Mouse (Mus musculus): Measurements from ENCODE around the gene Ttll6. TPM values are rescaled to one million over a fixed set of nuclear protein-coding genes. Genes with fewer than 3 reads are reported as not detected.

Gene Ttll6
- total RNA-seq, 1 experiment from 2014 or later: not detected

DNA sequence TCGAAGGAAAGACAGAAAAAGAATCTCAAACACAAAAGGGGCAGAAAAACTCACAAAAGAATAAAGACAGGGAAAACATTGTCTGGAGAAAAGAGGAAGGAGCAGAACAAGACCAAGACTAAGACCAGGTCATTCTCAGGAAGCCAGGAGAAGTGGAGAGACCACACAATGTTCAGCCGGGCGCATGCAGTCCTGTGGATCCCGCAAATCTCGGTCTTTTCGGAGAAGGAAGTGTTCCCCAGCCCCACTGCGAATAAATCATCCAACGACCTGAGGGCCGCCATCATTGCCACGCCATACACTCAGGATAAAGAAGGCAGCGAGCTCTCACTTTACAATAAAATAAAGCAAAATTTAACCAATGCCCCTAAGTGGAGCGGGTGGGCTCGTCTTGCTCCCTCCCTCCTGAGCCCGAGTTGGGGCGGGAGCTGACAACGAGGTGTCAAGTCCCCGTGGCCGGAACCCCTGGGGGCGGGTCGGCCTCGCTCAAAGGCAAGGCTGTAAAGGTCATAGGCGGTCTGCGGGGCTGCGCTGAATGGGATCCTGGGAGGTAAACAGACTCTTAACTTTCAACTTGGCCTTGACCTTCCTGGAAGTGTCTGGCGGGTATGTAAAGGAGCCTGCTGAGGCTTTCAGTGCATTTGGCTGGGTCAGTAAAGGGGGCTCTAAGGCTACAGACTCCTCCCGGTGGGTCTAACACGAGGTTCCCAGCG lies 56.4 kb downstream of the Ttll6 start:
- no peak for ATAC-seq (replicated peaks; ENCODE audit: insufficient number of reproducible peaks, low FRiP score, low TSS enrichment, poor library complexity, severe bottlenecking)

DNA sequence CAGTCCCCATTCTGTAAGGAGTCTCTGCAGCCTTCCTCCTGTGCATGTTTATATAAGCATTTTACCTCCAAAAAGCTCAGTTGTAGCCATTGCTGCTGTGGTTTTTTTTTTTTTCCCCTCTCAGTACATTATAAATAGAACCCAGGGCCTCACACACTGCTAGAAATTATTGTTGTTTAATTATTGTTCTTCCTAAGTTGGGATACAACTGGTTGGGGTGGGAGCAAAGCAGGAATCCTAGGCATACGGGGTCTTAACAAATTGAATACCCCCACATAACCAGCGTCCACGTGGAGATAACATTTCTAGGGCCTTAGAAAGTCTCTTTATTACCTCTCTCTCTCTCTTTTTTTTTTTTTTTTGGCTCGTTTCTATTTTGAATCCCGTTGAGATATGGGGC lies 57.5 kb downstream of the Ttll6 start:
- no peak for ATAC-seq (replicated peaks; ENCODE audit: insufficient number of reproducible peaks, low FRiP score, low TSS enrichment, poor library complexity, severe bottlenecking)

DNA sequence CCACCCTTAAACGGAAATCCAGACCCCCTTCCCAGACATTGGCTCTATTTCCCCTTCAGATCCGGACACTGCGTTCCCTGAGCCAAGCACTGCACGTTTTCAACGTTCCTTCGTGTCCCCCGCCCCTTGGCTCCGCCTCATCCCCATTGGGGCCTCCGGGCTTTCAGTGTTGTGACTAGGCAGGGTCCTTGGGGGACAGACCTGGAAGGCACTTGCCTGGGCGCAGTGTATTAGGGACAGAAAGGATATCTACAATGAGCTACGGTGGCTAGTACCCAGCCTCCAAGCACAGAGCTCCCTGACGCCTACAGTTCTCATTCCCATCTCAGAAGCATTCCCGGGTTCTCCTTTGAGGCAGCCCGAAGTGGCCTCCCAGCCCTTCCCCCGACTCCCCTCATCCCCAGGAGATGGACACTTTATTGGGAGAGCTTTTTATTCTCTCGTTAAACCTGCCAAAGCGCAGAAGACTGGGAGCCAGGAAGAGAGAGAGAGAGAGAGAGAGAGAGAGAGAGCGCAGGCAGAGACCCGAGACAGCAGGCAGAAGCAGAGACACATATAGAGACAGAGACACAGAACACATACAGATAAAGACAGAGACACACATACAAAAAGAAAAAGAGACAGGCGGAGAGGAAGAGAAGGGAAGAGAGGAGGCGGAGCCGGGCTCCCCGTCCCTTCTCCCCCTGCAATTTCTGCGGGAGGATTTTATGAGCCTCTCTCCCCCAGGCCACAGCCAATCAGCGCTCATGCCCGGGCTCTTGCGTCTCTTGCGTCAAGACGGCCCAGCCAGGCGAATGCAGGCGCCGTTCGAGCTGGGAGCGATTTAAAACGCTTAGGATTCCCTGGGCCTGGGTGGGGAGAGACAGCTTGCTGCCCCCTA lies 60.2 kb downstream of the Ttll6 start, which contains the start of gene Hoxb13:
Gene Hoxb13, plus strand, starts transcription at position 796 of the 880 bp plus-strand sequence.
- no peak for ATAC-seq (replicated peaks; ENCODE audit: insufficient number of reproducible peaks, low FRiP score, low TSS enrichment, poor library complexity, severe bottlenecking)

DNA sequence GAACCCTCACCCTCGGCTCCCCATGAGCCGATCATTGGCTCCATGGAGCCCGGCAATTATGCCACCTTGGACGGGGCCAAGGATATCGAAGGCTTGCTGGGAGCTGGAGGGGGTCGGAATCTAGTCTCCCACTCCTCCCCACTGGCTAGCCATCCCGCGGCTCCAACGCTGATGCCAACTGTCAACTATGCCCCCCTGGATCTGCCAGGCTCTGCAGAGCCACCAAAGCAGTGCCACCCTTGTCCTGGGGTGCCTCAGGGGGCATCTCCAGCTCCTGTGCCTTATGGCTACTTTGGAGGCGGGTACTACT lies 60.8 kb downstream of the Ttll6 start:
- ATAC-seq (replicated peaks; ENCODE audit: insufficient number of reproducible peaks, low FRiP score, low TSS enrichment, poor library complexity, severe bottlenecking): no peak

DNA sequence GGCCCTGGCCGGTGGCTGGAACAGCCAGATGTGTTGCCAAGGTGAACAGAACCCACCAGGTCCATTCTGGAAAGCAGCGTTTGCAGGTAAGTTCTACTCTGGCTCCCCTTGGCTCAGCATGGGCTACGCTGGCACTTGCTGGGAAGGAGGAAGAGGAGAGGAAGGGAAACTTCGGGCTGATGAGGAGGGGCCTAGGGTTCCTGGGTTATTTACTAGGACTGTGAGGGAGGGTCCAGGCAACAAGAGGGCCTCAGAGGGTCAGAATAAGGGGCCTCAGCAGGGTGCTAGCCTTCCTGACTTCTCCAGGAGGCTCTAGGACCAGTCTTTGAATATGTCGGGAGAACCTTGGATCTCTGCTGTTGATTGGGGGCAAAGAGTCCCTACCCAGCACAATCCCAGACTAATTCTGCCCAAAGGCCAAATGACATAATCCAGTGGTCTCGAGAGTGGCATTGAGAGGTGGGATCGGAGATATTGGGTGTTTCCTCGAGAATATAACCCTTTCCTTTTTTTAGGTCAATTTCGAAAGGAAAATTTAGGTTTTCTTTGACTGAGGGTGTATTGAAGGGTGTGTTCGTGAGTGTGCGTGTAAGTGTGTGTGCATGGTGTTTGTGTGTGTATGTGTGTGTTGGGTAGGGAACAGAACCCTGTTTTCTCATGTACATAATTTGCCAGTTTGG lies 61.5 kb downstream of the Ttll6 start:
- ATAC-seq (replicated peaks; ENCODE audit: insufficient number of reproducible peaks, low FRiP score, low TSS enrichment, poor library complexity, severe bottlenecking): no peak

GRCm38 (mm10) chr11:96195769-96196280 lies 62.2 kb downstream of the Ttll6 start:
- no peak for ATAC-seq (replicated peaks; ENCODE audit: insufficient number of reproducible peaks, low FRiP score, low TSS enrichment, poor library complexity, severe bottlenecking)

DNA sequence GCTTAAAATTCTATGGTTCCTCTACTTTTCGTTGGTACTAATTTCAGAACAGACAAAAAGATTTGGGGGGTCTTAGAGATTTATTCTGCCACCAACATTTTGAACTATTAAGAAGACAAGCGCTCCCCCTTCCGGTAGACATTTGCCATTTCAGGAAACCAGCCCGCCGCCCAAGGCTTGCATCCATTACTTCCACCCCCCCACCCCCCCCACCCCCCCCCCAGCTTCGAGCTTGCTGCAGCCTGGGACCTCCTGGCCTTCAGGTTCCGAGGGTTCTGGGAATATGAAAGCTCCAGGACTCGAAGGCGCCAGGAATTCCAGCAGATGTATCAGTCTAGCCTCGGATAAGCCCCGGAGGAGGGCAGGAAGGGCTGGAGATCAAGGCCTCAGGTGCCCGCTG lies 65.1 kb downstream of the Ttll6 start:
- ATAC-seq (replicated peaks; ENCODE audit: insufficient number of reproducible peaks, low FRiP score, low TSS enrichment, poor library complexity, severe bottlenecking): no peak

GRCm38 (mm10) chr11:96199181-96200086 lies 65.8 kb downstream of the Ttll6 start:
- ATAC-seq (replicated peaks; ENCODE audit: insufficient number of reproducible peaks, low FRiP score, low TSS enrichment, poor library complexity, severe bottlenecking): no peak

GRCm38 (mm10) chr11:96200183-96200655 lies 66.6 kb downstream of the Ttll6 start:
- ATAC-seq (replicated peaks; ENCODE audit: insufficient number of reproducible peaks, low FRiP score, low TSS enrichment, poor library complexity, severe bottlenecking): no peak

DNA sequence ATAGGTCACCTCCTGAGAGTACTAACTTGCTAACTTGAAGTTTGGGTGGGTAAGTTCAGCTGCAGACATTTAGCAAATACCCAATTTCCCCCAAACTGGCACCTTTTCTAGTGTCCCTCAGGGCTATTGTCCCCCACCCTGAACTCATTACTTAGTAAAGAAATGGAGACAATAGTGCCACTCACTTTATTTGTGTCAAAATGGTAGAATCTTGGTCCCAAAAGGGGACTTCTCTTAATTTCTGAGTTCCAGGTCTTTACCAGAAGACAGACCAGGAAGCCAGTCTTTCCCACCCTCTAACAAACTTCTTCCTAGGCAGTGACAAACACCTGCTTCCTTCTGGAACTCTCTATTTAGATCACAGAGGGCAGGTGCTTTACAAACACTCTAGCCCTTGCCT lies 68.2 kb downstream of the Ttll6 start:
- ATAC-seq (replicated peaks; ENCODE audit: insufficient number of reproducible peaks, low FRiP score, low TSS enrichment, poor library complexity, severe bottlenecking): no peak

- no peak for ATAC-seq (replicated peaks; ENCODE audit: insufficient number of reproducible peaks, low FRiP score, low TSS enrichment, poor library complexity, severe bottlenecking)
Observed at GRCm38 (mm10) chr11:96202401-96203081, 69.0 kb downstream of the Ttll6 start.

- no peak for ATAC-seq (replicated peaks; ENCODE audit: insufficient number of reproducible peaks, low FRiP score, low TSS enrichment, poor library complexity, severe bottlenecking)
Observed at GRCm38 (mm10) chr11:96203182-96203788, 69.7 kb downstream of the Ttll6 start.

DNA sequence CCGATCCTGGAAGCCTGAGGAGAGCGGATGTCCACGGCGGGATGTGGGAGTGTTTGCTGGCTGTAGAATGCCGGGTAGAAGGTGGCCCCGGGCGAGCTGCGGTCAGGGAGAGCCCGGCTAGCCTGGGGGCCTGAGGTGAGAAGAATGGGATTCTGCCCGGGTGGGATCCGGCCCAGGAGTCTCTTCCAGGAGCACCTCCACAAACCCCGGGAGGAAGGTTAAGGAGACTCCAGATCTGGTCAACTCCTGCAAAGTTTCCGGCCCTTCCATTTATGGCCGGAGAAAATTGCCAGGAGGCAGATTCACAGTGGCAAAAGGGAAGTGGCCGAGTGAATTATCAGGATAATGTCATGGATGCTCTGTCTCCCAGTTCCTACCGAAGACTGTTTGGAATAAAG lies 70.2 kb downstream of the Ttll6 start:
- no peak for ATAC-seq (replicated peaks; ENCODE audit: insufficient number of reproducible peaks, low FRiP score, low TSS enrichment, poor library complexity, severe bottlenecking)

DNA sequence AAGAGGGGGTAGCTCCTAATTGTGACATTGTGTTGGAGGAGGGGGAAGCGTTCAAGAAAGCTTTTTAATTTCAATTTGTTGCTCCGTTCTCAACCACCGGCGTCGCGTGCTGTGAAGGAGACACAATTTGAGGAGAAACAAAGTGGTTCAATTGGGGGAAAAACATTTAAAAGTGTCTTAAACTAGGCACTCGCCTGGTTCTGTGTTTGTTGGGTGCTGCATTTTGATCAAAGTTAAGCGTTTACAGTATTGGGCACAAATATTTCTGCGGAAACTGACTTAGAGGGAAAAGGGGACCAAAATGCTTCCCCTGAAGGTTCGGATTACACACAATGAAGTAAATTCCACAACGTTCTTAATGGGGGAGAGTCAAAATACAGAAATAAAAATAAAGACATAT lies 70.8 kb downstream of the Ttll6 start:
- no peak for ATAC-seq (replicated peaks; ENCODE audit: insufficient number of reproducible peaks, low FRiP score, low TSS enrichment, poor library complexity, severe bottlenecking)

- ATAC-seq (replicated peaks; ENCODE audit: insufficient number of reproducible peaks, low FRiP score, low TSS enrichment, poor library complexity, severe bottlenecking): 0 out of 2 replicates have a peak, but pooled peaks have one; percentile 43
Observed at GRCm38 (mm10) chr11:96205426-96206131, 72.0 kb downstream of the Ttll6 start.
